Mouse (Mus musculus) gastrocnemius, postnatal 4 days (tissue): ENCODE results near the gene Arhgap28. TPM values are rescaled to one million over a fixed set of nuclear protein-coding genes. Genes with fewer than 3 reads are reported as not detected.

Experiments
- DNase-seq, 2 experiments: peaks; one replicate each; pipeline ENCODE4 v3.0.0; 2021 to 2022; ENCODE audit warnings: low spot score in 2 of 2, mixed read lengths in 2 of 2
- total RNA-seq, 2 experiments: library from RNA; stranded (reverse); gene quantifications; 2 replicates each; pipeline ENCODE4 v1.2.3; 2021

Arhgap28 gene
- total RNA-seq, 2 experiments from 2014 or later: 27.5 to 30.4 TPM

DNA sequence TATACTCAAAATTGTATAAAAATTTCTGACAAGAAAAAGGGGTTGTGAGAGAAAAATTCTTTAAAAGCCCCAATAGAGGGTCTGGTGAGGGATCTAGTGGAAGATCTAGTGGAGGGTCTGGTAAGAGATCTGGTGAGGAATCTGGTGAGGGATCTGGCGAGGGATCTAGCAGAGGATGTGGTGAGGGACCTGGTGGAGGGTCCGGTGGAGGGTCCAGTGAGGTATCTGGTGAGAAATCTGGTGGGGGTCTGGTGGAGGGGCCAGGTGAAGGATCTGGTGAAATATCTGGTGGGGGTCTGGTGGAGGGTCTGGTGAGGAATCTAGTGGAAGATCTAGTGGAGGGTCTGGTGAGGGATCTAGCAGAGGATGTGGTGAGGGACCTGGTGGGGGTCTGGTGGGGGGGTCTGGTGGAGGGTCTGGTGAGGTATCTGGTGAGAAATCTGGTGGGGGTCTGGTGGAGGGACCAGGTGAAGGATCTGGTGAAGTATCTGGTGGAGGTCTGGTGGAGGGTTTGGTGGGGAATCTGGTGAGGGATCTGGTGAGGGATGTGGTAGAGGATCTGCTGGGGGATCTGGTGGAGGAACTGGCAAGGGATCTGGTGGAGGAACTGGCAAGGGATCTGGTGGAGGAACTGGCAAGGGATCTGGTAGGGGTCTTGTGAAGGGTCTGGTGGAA lies 10.4 kb downstream of the Arhgap28 start:
- DNase-seq: no peak

DNA sequence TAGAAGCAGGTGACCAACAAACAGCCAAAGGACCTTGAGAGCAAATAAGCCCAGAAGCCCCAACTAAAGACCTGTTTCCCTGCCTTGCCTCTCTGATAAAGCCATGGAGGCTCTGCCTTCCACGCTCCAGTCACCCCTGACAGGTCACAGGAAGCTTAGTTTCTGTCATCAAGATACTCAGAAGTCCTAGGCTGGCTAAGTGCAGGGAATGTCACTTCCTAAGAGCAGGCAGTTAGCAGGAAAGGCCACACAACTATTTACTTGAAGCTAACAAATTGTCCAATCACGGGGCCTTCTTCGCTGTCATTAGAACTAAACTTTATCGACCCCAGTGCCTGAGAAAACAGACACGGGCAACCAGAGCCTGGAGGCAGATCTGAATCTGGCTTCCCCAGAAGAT lies 14.2 kb downstream of the Arhgap28 start:
- DNase-seq: no peak

DNA sequence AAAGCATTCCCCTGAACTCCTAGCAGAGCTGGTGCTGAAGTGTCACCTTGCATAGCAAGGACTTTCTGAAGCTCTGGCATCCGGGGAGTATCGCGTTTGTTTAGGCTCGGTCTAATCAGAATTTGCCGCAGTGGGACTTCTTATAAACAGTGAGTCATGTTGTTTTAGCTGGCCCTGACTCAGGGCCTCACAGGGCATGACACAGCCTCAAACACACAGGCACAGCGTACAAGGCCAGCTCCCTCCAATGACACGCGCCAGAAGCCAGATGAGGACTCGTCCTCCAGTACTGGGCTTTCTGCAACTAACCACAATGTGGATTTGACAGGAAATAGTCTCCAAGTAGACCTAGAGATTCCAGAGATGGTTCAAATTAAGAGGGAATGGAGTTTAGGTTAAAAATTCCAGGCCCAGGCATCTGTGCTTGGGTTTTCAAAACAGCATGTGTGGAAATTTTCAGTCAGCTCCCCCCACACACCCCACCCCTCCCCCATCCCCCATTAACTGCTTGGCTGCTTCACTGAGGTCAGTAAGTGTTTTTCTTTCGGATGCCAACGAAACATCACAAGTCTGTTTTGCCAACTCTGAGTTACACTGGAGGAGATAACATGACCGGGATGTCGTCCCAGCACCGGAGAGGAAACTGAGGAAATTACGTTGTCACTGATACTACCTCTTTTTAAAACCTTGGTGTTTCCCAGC lies 14.8 kb downstream of the Arhgap28 start:
- peak in 1 of 2 experiments; percentile 40 for DNase-seq

DNA sequence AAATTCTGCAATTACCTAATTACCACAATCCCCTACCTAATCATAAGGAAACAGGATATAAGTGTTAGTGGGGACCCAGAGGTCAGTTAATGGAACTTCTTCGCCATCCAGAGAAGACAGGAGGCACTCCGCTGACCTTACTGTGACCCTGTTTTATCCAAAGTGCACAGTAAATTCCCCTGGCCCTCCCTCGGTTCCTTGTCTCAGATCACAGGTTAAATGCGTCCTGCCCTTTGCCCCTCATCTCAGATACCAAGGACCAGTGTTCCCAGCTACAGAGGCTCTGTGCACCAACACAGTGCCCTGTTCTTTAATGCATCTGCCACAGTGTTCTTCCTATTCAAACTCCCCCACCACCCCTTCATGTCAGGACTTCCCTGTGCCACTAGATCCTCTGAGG lies 18.4 kb downstream of the Arhgap28 start:
- DNase-seq: no peak

DNA sequence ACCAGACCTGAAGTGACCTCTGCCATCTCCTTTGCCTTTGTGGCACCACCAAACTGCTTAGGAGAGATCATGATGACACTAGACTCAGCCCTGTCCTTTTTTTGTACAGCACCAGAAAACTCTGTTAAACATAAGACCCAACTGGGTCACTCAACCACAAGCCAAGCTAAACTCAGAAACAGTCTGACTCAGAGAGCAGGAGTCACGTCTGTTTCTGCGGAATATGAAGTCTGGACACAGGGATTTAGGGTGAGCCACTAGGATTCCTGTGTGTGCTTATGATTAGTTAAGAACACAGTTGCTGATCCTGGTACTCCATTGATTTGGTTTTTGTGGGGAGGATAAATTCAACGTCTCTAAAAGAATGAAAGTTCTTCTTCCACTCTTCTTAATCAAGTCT lies 23.3 kb downstream of the Arhgap28 start:
- DNase-seq: no peak

DNA sequence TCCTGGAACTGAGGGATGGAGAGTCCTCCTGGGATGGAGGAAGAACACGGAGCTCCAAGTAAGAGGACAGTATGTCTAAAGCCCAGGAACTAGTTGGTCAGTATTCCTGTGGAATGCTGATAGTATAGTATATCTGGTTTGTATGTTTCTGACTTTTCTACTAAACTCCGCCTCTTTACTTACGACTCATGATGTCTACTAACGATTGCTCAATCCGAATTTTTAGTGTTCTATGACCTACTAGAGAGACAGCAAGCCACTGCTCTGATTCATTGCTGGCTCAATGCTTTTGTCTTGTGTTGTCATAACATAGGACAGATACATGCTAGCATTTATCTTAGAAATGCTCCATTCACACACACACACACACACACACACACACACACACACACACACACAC lies 24.7 kb downstream of the Arhgap28 start:
- no peak for DNase-seq

DNA sequence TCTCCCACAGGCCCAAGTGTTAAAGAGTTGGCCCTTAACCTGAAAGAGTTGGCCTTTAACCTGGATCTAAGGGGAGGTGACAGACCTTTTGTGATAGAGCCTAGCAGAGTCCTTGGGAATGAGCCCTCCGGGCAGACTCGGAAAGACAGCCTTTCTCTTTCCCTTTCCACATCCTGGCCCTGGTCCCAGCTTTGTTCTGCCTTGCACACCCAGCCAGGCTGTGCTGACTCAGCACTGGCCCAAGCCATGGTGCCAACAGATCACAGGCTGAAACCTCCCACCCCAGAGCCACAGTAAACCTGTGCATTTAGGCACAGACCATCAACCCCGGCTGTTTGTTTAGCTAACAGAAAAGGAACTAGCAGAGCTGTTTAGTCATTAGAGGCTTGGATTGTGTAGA lies 25.1 kb downstream of the Arhgap28 start:
- DNase-seq: peak; percentile 51 to 81

DNA sequence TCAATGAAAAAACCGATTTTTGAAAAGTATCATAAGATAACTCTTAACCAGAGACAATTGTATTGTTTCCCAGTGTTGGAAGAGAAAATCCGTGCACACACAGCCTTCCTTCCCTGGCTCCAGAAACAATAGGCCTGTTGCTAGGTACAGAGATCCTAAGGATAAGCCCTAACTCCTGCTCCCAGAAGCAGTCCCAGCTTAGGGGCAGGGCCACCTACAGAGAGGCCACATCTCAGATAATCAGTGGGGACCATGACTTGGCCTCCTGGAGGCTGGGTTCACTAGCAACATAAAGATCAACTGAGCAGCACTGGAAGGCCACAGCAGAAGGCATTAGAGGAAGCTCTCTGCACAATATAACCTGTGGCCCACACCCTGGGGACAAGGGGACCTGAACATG lies 27.5 kb downstream of the Arhgap28 start:
- no peak for DNase-seq

DNA sequence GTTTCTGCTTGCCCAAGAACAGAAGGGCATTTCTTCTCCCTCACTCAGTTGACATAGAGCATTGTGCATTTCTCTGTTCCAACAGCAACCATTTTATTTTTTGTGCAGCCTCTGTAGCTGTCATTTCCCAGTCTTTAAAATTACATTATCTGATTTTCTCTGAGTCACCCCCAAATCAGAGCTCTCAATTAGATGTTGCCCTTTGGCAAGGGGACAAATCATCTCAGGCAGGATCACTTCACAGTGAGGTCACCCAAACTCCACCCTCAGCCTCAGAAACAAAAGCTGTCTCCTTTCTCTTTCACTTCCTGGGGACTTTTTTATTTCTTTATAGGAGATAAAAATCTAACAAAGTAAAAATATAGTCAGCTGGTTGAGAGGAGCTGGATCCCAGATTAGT lies 27.9 kb downstream of the Arhgap28 start:
- DNase-seq: no peak

DNA sequence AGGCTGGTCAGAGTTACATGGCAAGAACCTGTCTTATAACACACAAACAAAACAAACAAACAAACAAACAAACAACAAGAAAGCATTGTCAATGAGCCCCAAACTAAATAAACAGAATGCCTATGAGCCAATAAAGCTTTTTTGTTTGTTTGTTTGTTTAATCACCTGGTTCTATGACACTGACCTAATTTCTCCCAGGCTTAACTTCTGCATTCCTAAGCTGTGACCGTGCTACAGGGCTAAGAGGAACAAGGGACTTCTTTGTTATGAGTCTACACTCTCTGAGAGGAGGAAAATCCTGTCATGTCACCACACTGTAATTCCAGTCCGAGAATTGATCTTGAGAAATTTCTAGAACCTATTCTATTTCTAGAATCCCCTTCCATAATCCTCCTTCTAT lies 29.2 kb downstream of the Arhgap28 start:
- no peak for DNase-seq

DNA sequence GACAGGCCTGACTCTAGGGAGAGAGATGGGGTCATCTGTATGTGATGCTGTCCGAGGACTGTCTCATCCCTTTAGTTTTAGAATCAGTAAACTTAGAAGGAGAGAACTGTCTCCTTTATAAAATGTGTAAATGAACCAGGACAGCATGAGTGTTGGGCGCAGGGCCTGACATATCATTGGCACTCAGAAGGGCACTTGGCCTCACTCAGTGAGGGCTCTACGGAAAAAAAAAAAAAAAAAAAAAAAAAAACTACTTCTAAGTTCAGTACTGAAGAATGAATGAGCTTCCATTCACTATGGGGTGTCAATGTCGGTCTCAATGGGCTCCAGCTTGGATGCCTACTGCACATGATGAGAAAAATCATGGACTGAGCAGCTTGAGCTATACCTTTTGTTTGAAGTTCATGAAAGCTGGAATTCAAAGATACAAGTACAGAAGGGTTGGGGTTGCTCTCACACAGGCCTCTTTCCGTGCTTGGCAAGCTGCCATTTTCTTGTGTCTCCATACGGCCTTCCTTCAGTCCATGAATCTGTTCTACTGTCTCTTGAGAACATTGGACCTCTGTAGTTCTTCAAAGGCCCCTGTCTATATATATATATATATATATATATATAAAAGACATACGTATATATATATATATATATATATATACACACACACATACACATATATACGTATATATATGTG lies 36.9 kb downstream of the Arhgap28 start:
- no peak for DNase-seq

DNA sequence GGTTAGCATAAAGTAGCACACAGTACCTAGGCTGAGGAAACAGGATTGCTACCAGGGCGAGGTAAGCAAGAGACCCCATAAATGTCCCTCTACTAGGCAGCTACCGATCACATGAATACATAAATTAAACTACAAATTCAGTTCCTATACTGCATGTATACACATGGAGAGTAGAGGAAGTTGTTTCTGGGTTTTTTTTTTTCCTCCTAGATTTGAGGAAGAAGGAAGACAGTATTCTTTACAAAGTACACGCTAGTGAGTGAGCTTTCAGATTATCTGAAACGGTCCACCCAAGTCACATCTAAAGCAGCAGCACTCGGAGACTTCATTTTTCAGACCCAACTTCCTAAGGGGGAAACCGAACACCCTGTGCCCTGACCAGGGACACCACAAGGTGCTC lies 41.1 kb downstream of the Arhgap28 start:
- no peak for DNase-seq

DNA sequence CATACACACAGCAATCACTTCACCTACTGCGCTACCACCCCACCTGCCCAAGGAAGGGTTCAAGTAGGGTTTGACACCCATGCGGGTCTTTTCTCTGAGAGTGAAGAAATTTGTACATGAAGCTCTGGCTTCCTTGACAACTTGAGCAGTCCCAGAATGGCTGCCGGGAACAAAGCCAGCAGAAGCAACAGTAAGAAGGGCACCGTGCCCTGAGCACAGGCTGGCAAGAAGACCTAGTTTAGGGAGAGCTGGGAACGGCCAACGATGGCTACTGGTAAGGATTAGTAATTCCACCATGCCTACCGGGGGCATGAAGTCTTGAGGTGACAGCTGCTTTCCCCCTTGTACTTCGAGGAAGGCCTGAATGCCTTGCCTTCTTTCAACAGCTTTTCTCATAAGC lies 41.9 kb downstream of the Arhgap28 start:
- no peak for DNase-seq

DNA sequence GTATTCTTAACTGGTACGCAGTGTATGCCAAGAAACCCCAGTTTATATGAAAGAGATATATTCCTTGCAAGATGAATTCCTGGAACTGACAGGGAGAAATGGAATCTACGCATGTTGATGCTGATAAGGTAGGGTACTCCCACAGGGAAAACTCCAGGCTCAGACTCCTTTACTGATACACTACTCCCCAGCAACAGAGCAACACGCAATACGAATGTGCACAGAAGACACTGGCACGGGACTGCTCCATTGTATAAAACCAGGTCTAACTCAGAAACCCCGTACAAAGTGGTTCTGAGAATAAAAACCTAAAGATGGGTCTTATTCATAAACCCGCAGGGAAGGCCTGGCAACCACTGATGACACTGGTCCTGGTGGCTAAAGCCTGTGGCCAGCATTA lies 45.0 kb downstream of the Arhgap28 start:
- no peak for DNase-seq

DNA sequence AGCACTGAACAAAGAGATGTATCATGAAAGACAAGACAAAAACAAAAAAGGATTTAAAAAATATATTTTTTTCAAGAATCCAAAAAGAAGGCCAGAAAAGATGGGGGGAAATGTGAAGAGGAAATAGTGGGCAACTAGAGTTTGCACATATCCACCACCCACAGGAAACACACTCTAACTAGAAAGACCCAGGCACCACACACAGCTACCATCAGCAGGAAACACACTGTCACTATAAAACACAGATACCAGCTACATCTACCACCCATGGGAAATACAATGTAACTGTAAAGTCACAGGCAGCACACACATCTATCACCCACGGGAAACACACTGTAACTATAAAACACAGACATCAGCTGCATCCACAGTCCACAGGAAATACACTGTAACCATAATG lies 46.3 kb downstream of the Arhgap28 start:
- no peak for DNase-seq

DNA sequence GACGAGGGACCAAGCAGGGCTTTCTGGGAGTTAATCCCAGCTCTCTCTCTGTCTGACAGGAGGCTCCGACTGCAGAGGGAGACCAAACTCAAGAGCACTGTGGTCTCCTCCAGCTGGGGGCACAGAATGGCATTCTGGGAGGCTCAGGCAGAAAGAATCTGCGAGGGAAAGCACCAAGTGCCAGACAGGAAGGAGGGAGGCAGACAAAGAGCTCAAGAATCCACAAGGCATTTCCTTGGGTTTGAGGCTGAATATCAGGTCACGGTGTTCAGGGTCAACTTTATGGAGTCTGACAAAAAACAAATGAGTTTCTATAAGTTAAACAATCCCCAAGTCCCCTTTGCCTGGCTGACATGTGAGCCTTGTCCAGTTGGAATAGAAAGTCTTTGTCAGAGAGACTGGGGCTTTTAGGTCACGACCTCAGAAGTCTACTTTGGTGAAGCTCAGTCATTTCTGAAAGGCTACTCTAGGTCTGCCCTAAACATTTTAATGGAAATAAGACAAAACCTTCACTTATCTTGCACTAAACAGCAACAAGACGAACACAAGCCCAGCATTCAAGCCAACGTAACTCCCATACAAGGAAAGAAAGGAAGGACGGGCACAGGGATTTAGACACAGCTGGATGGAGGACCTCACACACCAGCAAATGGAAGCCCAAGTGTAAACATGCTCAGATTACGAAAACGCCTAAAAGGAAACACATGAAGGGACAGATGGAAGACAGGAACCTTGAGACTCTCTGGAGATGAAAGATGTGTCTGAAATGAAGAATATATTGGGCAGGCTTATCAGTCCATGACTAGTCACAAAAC lies 47.8 kb downstream of the Arhgap28 start:
- no peak for DNase-seq

DNA sequence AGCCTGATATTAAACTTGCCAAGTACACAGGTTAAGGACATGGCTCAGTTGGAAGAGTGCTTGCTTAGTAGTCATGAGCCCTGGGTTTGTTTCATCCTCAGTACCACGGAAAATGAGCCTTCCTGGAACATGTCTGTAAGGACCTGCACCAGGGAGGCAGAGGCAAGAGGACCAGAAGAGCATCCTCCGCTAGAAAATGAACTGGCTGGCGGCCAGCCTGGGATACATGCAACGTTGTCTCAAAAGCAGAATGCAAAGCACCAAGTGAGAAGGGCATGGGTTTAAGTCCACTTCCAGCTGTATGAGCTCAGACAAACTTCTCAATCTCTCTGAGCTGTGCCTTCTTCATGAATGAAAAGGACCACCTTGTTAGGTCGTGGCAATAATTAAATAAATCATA lies 49.0 kb downstream of the Arhgap28 start:
- DNase-seq: no peak

DNA sequence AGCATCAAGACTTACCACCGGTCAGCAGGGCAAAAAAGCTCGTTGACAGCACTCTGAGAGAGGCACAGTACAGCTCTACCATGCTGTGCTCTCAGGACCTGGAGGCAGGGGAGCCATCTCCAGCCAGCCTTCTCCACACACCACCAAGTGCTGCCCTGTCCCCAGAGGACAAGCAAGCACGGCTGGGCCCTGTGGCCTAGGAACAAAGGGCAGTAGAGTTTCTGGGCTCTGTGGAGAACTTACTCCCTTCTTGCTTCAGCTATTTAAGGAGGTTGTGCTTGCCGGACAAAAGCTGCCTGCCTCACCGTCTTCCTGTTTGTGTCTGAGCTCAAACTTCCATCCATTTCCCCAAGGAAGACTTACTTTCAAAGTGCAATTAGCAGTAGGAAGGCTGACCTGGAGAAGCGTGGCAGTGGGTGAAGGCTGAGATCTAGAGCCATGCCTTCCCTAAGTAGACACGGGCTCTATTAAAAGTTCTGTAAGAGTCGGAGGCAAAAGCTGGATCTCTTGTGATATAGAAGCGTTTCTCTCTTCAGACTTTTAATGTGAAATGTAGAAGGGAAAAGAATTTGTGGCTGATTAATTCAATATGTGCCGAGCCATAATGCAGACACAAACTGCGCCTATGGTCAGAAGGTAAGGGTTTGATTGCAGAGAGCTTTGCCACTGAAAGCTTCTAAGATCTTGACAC lies 53.3 kb downstream of the Arhgap28 start:
- peak in 1 of 2 experiments; percentile 31 for DNase-seq

DNA sequence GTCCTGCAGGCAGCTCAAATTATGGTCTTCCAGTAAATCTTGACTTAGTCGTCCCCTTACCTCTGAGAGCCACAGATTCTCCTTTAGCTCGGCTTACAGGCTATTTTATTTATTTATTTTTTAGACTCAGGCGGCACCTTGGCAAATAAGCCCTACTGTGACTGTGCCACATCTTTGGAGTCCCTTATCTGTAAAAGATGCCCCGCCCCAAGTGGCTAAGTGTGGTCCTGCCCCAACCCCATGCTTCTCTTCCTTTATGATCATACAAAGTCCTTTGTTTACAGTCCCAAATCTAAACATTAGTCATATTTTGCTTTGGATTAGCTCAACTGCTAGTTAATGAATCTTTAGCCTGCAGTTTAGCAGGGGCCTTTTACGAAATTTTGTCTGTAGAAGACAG lies 55.3 kb downstream of the Arhgap28 start:
- no peak for DNase-seq

DNA sequence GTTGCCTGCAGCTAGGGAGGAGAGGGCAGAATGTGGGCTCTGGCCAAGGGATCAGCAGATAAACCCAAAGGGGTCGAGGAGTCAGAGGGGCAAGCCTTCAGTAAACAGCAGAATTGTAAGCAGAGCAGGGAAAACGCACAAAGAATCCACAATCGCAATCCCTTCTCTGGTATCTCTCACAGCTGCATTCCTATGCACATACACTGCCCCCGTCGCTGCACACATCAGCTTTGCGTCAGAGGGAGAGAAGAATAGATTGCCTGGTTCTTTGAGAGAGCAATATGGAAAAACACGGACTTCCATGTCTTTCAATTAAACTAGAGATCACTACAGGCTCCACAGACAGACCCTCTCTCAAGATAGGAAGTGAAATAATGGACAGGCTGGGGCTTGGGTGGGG lies 58.5 kb downstream of the Arhgap28 start:
- no peak for DNase-seq

DNA sequence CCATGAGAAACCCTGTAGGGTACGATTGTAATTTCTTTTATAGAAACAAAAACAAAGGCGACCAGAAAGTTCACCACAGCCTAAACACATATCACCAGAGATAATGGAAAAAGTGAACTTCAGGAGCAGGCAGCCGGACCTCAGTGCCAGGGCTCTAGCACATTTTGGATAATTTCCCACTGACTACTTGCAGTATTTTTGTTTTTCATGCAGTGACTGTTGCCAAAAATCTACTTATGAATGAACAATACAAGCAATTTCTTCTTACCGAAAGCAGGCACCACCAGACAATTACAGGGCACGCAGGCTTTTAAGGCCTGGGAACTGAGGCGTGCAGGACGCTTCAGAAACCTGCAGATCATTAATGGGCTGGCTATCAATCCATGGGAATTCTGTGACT lies 59.7 kb downstream of the Arhgap28 start:
- no peak for DNase-seq
